Mouse (Mus musculus): ENCODE results near the gene Rps6ka5.

Rps6ka5 gene

GRCm38 (mm10) chr12:100505484-100505883 is 221.3 kb downstream of the Rps6ka5 start:
- in situ Hi-C loops (cut with MboI, MseI): no loop called here

- in situ Hi-C loops (cut with MboI, MseI): no loop called here
Observed at GRCm38 (mm10) chr12:100504585-100504984, 222.2 kb downstream of the Rps6ka5 start.

DNA sequence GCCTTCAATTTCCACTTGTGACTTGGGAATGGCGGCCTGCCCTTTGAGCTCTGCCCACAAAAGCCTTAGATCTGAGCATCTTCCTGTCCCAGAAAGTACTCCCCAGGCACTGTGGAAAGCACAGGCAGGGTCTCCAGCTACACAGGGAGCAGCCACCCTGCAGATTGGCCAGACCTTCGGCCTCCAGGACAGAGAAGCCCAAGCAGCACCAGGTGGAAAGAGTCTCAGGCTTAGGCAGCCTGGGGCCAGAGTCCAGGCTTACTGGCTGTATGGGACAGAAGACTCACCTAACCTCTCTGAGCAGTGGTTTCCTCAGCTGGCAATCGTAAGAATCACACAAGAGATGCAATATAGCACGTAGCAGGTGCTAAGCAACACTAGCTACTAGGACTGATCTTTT is 223.1 kb downstream of the Rps6ka5 start:
- in situ Hi-C loops (cut with MboI, MseI): no loop called here

DNA sequence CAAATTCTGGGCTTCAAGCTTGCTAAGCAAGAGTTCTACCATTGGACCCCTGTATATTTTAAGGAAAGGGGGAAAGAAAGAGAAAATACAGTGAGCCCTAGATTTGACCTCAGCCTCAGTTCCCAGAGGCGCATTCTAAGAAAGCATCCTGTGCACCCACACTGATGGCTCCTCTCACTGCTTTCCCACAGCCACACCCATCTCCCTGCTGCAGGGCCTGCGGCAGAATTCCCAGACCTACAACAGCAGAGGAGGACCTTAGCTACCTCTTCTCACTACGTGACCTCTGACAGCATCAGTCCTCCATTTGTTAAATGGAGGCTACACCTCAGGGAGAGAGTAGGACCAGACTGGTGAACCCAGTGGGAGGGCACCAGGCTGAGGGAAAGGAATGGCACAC is 224.2 kb downstream of the Rps6ka5 start:
- in situ Hi-C loops (cut with MboI, MseI): no loop called here

GRCm38 (mm10) chr12:100501261-100501660 is 225.5 kb downstream of the Rps6ka5 start:
- in situ Hi-C loops (cut with MboI, MseI): no loop called here

- in situ Hi-C loops (cut with MboI, MseI): loop anchor here in 1 of 2 experiments (5.0 kb wide), 1 partner anchor 1632 kb away; no protein-coding TSS in a partner anchor
Observed at GRCm38 (mm10) chr12:100499469-100499868, 227.3 kb downstream of the Rps6ka5 start.

Data from T-helper 17 cell (primary cell).